Mouse (Mus musculus) kidney, postnatal 10 days (tissue): ENCODE measurements around the gene Rhox4d.
"Not testable (repeated sequence)": the region's sequence is repeated elsewhere in the genome, so short reads cannot be mapped to it uniquely, and the experiment has no call there.

Experiments
- DNase-seq: peaks from one replicate; pipeline ENCODE4 v3.0.0; 2021; ENCODE audit warnings: mixed read lengths

The Rhox4d gene

DNA sequence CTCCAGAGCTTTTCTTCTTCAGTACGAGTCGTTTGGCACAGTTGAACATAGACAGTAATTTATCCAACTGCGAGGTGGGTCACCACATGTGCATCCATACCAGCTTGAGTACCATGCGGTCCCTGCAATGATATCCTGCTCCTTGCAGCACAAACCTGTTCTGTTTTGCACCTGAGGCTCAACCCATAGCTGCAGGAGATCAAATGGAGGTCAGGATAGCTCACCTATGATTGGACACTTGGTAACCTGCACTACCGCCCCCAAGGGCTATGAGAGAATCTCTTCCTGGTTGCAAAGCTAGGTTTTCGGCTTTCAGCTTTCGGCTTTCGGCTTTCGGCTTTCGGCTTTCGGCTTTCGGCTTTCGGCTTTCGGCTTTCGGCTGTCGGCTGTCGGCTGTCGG is at the start of gene Rhox4d:
Gene Rhox4d (plus strand): TSS at position 301 of the 400 bp plus-strand sequence.
- not testable (repeated sequence) for DNase-seq

DNA sequence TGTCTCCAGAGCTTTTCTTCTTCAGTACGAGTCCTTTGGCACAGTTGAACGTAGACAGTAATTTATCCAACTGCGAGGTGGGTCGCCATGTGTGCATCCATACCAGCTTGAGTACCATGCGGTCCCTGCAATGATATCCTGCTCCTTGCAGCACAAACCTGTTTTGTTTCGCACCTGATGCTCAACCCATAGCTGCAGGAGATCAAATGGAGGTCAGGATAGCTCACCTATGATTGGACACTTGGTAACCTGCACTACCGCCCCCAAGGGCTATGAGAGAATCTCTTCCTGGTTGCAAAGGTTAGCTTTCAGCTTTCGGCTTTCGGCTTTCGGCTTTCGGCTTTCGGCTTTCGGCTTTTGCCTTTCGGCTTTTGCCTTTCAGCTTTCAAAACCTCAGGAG is 34.1 kb upstream of the Rhox4d start, which contains the start of gene Rhox4c:
Gene Rhox4c (plus strand): TSS at position 301 of the 400 bp plus-strand sequence.
- DNase-seq: not testable (repeated sequence)

DNA sequence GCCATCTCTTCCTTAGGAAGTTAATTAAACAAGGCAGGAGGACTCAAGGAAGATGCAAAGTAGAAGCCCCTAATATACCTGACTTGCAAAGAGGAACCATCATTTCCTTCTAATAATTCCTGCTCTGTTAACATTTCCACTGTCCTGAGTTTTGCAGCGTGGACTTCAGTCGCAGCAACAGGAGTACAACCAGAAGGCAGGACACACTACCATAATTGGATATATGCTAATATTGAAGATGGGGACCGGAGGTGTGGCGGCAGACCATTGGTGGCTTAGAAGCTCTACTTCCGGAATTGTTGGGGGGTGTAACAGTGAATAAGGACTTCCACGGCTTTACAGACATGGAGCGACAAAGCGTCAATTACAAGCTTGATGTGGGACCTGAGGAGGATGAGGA is 16.0 kb downstream of the Rhox4d start, which contains the start of gene Rhox2e:
Gene Rhox2e (plus strand): TSS at position 301 of the 400 bp plus-strand sequence.
- DNase-seq: not testable (repeated sequence)

DNA sequence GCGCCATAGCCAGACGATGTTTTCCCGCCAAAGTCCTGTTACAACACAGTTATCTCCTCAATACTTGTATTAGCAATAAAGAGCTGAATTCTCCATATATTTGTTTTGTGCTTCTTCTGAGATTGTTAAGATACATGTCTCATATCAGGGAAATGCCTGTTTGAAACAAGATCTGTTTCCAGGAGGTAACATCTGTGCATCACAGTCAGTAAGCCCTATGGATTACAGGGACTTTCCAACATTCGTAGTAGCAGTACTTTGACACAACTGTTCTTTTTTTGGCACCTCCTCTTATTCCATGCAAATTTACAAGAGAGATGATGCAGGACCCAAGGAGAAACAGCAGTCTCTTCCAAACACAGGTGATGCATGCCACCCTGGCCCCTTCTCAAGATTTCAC is 27.6 kb downstream of the Rhox4d start, which contains the start of gene Rhox3e:
Gene Rhox3e (plus strand): TSS at position 301 of the 400 bp plus-strand sequence.
- DNase-seq: not testable (repeated sequence)

DNA sequence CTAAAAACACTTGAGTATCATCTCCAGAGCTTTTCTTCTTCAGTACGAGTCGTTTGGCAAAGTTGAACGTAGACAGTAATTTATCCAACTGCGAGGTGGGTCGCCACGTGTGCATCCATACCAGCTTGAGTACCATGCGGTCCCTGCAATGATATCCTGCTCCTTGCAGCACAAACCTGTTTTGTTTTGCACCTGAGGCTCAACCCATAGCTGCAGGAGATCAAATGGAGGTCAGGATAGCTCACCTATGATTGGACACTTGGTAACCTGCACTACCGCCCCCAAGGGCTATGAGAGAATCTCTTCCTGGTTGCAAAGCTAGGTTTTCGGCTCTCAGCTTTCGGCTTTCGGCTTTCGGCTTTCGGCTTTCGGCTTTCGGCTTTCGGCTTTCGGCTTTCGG is 43.0 kb downstream of the Rhox4d start, which contains the start of gene Rhox4e:
Gene Rhox4e (plus strand): TSS at position 301 of the 400 bp plus-strand sequence.
- DNase-seq: not testable (repeated sequence)
